Mouse (Mus musculus) CH12.LX (cell line): Measurements from ENCODE around the gene P4hb. TPM values are rescaled to one million over a fixed set of nuclear protein-coding genes. Genes with fewer than 3 reads are reported as not detected.

Experiments
- DNase-seq: peaks from one replicate; pipeline ENCODE4 v3.0.0-alpha.2; 2013; ENCODE audit errors: extremely low read depth
- H3K27ac ChIP-seq: 2 replicates; pipeline ENCODE4 v1.5.1; 2012; ENCODE audit warnings: low read depth, mild to moderate bottlenecking, control low read depth, moderate library complexity; ENCODE audit not compliant: insufficient read depth
- H3K27me3 ChIP-seq: replicated peaks from 2 replicates; pipeline ENCODE3; 2012; ENCODE audit warnings: inconsistent platforms
- H3K36me3 ChIP-seq, 2 experiments: replicated peaks in 1 of 2; 2 replicates each; pipeline versions ENCODE3 to v1.6.1; 2012; ENCODE audit warnings: inconsistent platforms in 1 of 2, low read length in 1 of 2, mild to moderate bottlenecking in 1 of 2, mixed read lengths in 1 of 2, moderate library complexity in 1 of 2; ENCODE audit not compliant: control insufficient read depth in 1 of 2, insufficient read depth in 1 of 2
- H3K4me1 ChIP-seq, 2 experiments: 2 replicates each; pipeline ENCODE4 v1.6.1; 2012; ENCODE audit warnings: inconsistent platforms in 1 of 2, moderate library complexity in 1 of 2; ENCODE audit not compliant: insufficient read depth in 2 of 2, control insufficient read depth in 1 of 2
- H3K4me2 ChIP-seq: 2 replicates; pipeline ENCODE4 v1.6.1; 2012; ENCODE audit warnings: low read depth, mild to moderate bottlenecking, control low read depth; ENCODE audit not compliant: poor library complexity, insufficient read depth, severe bottlenecking
- H3K4me3 ChIP-seq, 3 experiments: fragments of 150-350 bp in 1 of 3; sonication (generic) in 1 of 3; replicated peaks in 1 of 3; 2 replicates each; pipeline versions ENCODE3 to v1.5.1; 2011 to 2012; ENCODE audit warnings: low read depth in 2 of 3, low read length in 2 of 3, mild to moderate bottlenecking in 2 of 3, moderate library complexity in 2 of 3, control low read depth in 1 of 3, improper control_type of control experiment in 1 of 3, inconsistent platforms in 1 of 3, mixed read lengths in 1 of 3; ENCODE audit not compliant: poor library complexity in 1 of 3
- H3K79me2 ChIP-seq: replicated peaks from 2 replicates; pipeline ENCODE4 v1.6.1; 2012; ENCODE audit warnings: mild to moderate bottlenecking, moderate library complexity; ENCODE audit not compliant: control insufficient read depth, poor library complexity, insufficient read depth, severe bottlenecking; ENCODE audit errors: extremely low read depth
- H3K9ac ChIP-seq: 2 replicates; pipeline ENCODE4 v1.6.1; 2012; ENCODE audit warnings: low read depth, mild to moderate bottlenecking, control low read depth, moderate library complexity; ENCODE audit not compliant: insufficient read depth
- H3K9me3 ChIP-seq: replicated peaks from 2 replicates; pipeline ENCODE3; 2012; ENCODE audit warnings: low read length, inconsistent platforms, mixed read lengths
- BHLHE40 ChIP-seq: IDR thresholded peaks from 2 replicates; pipeline ENCODE4 v1.6.1; 2011; ENCODE audit warnings: mild to moderate bottlenecking, low read depth, low read length, improper control_type of control experiment
- CHD2 ChIP-seq: IDR thresholded peaks from 2 replicates; pipeline ENCODE4 v1.6.1; 2011; ENCODE audit warnings: low read length, improper control_type of control experiment
- CTCF ChIP-seq, 2 experiments: IDR thresholded peaks in 1 of 2; conservative IDR thresholded peaks in 1 of 2; 2 replicates each; pipeline ENCODE4 v1.5.1; 2011 to 2012; ENCODE audit warnings: low read depth in 2 of 2, low read length in 2 of 2, improper control_type of control experiment in 1 of 2, inconsistent platforms in 1 of 2, mild to moderate bottlenecking in 1 of 2, moderate library complexity in 1 of 2
- ELF1 ChIP-seq: IDR thresholded peaks from 2 replicates; pipeline ENCODE4 v1.6.1; 2014; ENCODE audit warnings: low read depth, mild to moderate bottlenecking, inconsistent platforms, low read length, improper control_type of control experiment
- EP300 ChIP-seq: IDR thresholded peaks from 2 replicates; pipeline ENCODE4 v1.6.1; 2011; ENCODE audit warnings: low read length, improper control_type of control experiment
- ETS1 ChIP-seq: conservative IDR thresholded peaks from 2 replicates; pipeline ENCODE4 v1.6.1; 2012; ENCODE audit warnings: low read depth, mild to moderate bottlenecking, inconsistent platforms, low read length, improper control_type of control experiment, moderate library complexity
- GABPA ChIP-seq: IDR thresholded peaks from 2 replicates; pipeline ENCODE4 v1.6.1; 2012; ENCODE audit warnings: low read depth, low read length, improper control_type of control experiment, inconsistent platforms; ENCODE audit not compliant: insufficient replicate concordance
- IRF4 ChIP-seq: IDR thresholded peaks from 2 replicates; pipeline ENCODE4 v1.6.1; 2014; ENCODE audit warnings: low read depth, mild to moderate bottlenecking, inconsistent platforms, low read length, improper control_type of control experiment
- JUN ChIP-seq: IDR thresholded peaks from 2 replicates; pipeline ENCODE4 v1.6.1; 2011; ENCODE audit warnings: low read depth, mild to moderate bottlenecking, low read length, improper control_type of control experiment, moderate library complexity; ENCODE audit not compliant: insufficient read depth
- JUND ChIP-seq: conservative IDR thresholded peaks from 2 replicates; pipeline ENCODE4 v1.6.1; 2011; ENCODE audit warnings: low read depth, low read length, improper control_type of control experiment
- KAT2A ChIP-seq: IDR thresholded peaks from 2 replicates; pipeline ENCODE4 v1.6.1; 2012; ENCODE audit warnings: low read length, improper control_type of control experiment, inconsistent platforms; ENCODE audit not compliant: insufficient replicate concordance
- MAX ChIP-seq: IDR thresholded peaks from 2 replicates; pipeline ENCODE4 v1.6.1; 2011; ENCODE audit warnings: low read length, improper control_type of control experiment
- MAZ ChIP-seq: IDR thresholded peaks from 2 replicates; pipeline ENCODE4 v1.6.1; 2012; ENCODE audit warnings: low read depth, mild to moderate bottlenecking, inconsistent platforms, low read length, improper control_type of control experiment, moderate library complexity
- MEF2A ChIP-seq: IDR thresholded peaks from 2 replicates; pipeline ENCODE4 v1.6.1; 2014; ENCODE audit warnings: low read depth, mild to moderate bottlenecking, inconsistent platforms, low read length, improper control_type of control experiment, borderline replicate concordance
- MXI1 ChIP-seq: IDR thresholded peaks from 2 replicates; pipeline ENCODE4 v1.6.1; 2011; ENCODE audit warnings: mild to moderate bottlenecking, low read depth, low read length, improper control_type of control experiment
- MYC ChIP-seq: IDR thresholded peaks from 2 replicates; pipeline ENCODE4 v1.6.1; 2011; ENCODE audit warnings: low read depth, mild to moderate bottlenecking, improper control_type of control experiment, low read length
- NELFE ChIP-seq: IDR thresholded peaks from 2 replicates; pipeline ENCODE4 v1.6.1; 2011; ENCODE audit warnings: low read depth, low read length, improper control_type of control experiment
- NRF1 ChIP-seq: IDR thresholded peaks from 2 replicates; pipeline ENCODE4 v1.6.1; 2014; ENCODE audit warnings: low read depth, mild to moderate bottlenecking, inconsistent platforms, low read length, improper control_type of control experiment, moderate library complexity
- POLR2A ChIP-seq: IDR thresholded peaks from 2 replicates; pipeline ENCODE4 v1.6.1; 2011; ENCODE audit warnings: low read depth, mild to moderate bottlenecking, improper control_type of control experiment, low read length
- RAD21 ChIP-seq: IDR thresholded peaks from 2 replicates; pipeline ENCODE4 v1.6.1; 2011; ENCODE audit warnings: low read depth, mild to moderate bottlenecking, low read length, improper control_type of control experiment, moderate library complexity
- RCOR1 ChIP-seq: conservative IDR thresholded peaks from 2 replicates; pipeline ENCODE4 v1.6.1; 2012; ENCODE audit warnings: low read depth, mild to moderate bottlenecking, inconsistent platforms, low read length, improper control_type of control experiment
- TBP ChIP-seq: conservative IDR thresholded peaks from 2 replicates; pipeline ENCODE4 v1.6.1; 2011; ENCODE audit warnings: low read depth, low read length, improper control_type of control experiment
- TCF12 ChIP-seq: IDR thresholded peaks from 2 replicates; pipeline ENCODE4 v1.6.1; 2014; ENCODE audit warnings: low read depth, mild to moderate bottlenecking, inconsistent platforms, low read length, improper control_type of control experiment
- UBTF ChIP-seq: IDR thresholded peaks from 2 replicates; pipeline ENCODE4 v1.6.1; 2012; ENCODE audit warnings: low read depth, mild to moderate bottlenecking, inconsistent platforms, low read length, improper control_type of control experiment, moderate library complexity
- USF1 ChIP-seq: IDR thresholded peaks from 2 replicates; pipeline ENCODE4 v1.6.1; 2014; ENCODE audit warnings: low read depth, mild to moderate bottlenecking, inconsistent platforms, low read length, improper control_type of control experiment
- ZC3H11A ChIP-seq: IDR thresholded peaks from 2 replicates; pipeline ENCODE4 v1.6.1; 2012; ENCODE audit warnings: low read depth, mild to moderate bottlenecking, inconsistent platforms, low read length, improper control_type of control experiment
- ZKSCAN1 ChIP-seq: IDR thresholded peaks from 2 replicates; pipeline ENCODE4 v1.6.1; 2012; ENCODE audit warnings: low read depth, inconsistent platforms, low read length, improper control_type of control experiment, borderline replicate concordance
- ZMIZ1 ChIP-seq: IDR thresholded peaks from 2 replicates; pipeline ENCODE4 v1.6.1; 2012; ENCODE audit warnings: low read depth, mild to moderate bottlenecking, inconsistent platforms, low read length, improper control_type of control experiment
- ZNF384 ChIP-seq: IDR thresholded peaks from 2 replicates; pipeline ENCODE4 v1.6.1; 2012; ENCODE audit warnings: low read depth, low read length, improper control_type of control experiment, inconsistent platforms
- dilution Hi-C: fragments of 300-500 bp; cut with MboI; formaldehyde crosslinking; loops from 2 replicates; pipeline ENCODE4 v1.14.3; 2020; ENCODE audit warnings: low sequenced_read_pairs; ENCODE audit not compliant: extremely low pct_unique_long_range_greater_than_20kb, extremely low pct_ligation_motif_present
- in situ Hi-C: fragments of 300-500 bp; cut with MboI; formaldehyde crosslinking; loops from 3 replicates; pipeline ENCODE4 v1.14.3; 2019; ENCODE audit warnings: low sequenced_read_pairs, low pct_ligation_motif_present, low pct_unique_long_range_greater_than_20kb, mixed read lengths
- polyA plus RNA-seq: library from polyadenylated mRNA; unstranded; fragments of >175 nt; gene quantifications from 2 replicates; pipeline ENCODE4 v1.2.1, GENCODE M21; 2012; ENCODE audit warnings: low read depth; ENCODE audit not compliant: insufficient read length
- total RNA-seq, 2 experiments: library from RNA; depleted of rRNA; stranded (reverse); fragments of 300-350 nt in 1 of 2; fragments of >200 nt in 1 of 2; gene quantifications; 2 replicates each; pipeline ENCODE4 v1.2.3; 2012 to 2014

P4hb gene
- total and polyA plus RNA-seq, 3 experiments, result 486 to 644 (median 531) TPM

DNA sequence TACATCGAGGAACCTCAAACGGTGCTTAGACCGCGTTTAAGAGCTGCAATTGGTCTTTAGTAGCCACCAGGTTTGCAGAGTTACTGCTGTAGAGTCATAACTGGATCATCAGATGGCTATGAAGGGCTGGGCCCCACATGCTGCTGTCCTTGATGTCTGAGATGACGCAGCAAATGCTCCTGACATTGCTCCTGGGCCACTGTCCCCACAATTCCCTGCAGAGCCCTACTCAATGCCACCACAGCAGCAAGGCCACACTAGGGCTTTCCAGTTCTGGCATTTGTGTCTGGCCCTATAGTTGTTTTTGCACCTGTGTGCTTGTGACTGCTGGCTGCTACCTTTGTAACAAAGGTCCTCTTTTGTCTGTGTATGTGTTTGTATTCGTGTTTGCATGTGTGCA lies 49.8 kb upstream of the P4hb start:
- Histone ChIP-seq H3K79me2 (peaks cover 19% of the 10 kb centered on the region), H3K27ac (no peak overlapping the region), H3K4me2 (no peak overlapping the region), H3K9ac (no peak overlapping the region), H3K36me3 (peaks cover 60 to 83% of the 10 kb centered on the region in 2 experiments), H3K4me1 (peaks cover 20 to 51% of the 10 kb centered on the region in 2 experiments), H3K9me3 (no peaks in the 10 kb centered on the region), H3K27me3 (no peaks in the 10 kb centered on the region), H3K4me3 (no peak overlapping the region)
- TF ChIP-seq JUN (no peak), MAX (no peak), ELF1 (no peak), NRF1 (no peak)
- no peak for DNase-seq
- dilution Hi-C loops (no loop called here), in situ Hi-C loops (loop anchor here (10.0 kb wide), 1 partner anchor 62 kb away; no protein-coding TSS in a partner anchor)

DNA sequence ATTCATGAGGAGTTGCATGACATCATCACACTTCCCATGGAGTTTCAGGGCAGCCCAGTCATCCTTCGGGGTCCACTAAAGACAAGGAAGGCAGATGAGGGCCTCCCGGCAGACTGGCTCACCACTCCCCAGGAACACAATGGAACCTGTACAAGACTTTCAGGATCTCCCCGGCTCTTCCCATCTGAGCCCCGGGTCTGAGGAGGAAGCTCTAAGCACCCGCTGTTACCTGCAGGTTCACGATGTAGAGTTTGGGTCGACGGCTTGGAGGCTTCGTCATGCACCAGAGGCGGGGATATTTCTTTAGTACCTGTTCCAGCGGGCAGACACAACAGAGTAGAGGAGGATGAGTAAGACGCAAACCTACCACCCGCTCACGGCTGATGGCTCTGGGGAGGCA lies 47.1 kb upstream of the P4hb start:
- no peak overlapping the region for H3K4me3 ChIP-seq
- peaks cover 9 to 44% of the 10 kb centered on the region in 2 experiments for H3K4me1 ChIP-seq

DNA sequence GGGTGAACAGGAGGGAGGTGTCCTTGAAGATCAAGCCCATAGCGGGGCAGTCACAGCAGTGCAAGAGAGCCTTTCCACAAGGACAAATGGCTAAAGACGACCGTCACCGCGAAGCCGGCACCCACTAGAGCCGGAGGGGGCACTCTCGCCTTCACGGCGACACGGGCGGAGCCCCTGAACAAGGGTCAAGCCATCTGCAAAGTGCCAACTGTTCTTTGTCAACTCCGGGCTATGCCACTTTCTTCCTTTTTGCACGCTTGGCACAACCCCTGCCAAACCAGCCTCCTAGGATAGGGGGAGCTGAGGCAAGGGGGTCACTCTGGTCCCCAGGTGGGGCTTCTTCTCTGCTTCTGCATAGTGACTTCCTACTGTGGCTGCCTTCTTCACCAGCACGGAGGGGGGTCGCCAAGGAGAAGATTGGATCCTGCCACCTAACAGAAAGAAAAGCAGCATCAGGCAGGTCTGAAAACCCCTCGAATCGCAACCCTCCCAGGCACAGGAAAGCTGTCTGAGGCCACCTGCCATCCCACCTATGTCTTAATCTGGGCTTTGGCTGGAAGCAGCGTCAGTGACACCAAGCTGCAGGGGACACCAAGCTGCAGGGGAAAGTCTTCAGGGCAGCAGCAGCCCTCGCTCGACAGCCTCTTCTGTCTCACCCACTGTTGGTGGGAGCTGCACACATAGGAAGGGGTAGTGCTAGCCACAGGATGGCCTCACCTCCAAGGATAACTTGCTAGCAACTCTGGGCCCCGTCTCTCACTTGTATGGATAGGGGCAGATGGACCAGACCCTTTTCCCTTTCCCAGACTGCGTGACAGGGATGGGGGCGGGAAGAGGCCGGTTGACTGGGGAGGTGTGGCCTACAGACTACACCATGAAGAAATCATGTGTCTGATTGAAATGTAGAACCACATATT lies 45.8 kb upstream of the P4hb start:
- no peaks in the 10 kb centered on the region for H3K27me3 ChIP-seq
- dilution Hi-C loops (no loop called here), in situ Hi-C loops (no loop called here)
- peaks cover 60 to 80% of the 10 kb centered on the region in 2 experiments for H3K36me3 ChIP-seq
- no peak overlapping the region for H3K4me2 ChIP-seq
- H3K9me3 ChIP-seq, result no peaks in the 10 kb centered on the region
- H3K27ac ChIP-seq, result no peak overlapping the region
- H3K9ac ChIP-seq, result no peak overlapping the region
- peaks cover 34% of the 10 kb centered on the region for H3K79me2 ChIP-seq
- H3K4me3 ChIP-seq, result no peak overlapping the region
- H3K4me1 ChIP-seq, result peaks cover 8 to 48% of the 10 kb centered on the region in 2 experiments
- DNase-seq, result no peak
- no peak for TF ChIP-seq TBP
- TF ChIP-seq MXI1, result no peak
- TF ChIP-seq CHD2, result no peak
- TF ChIP-seq TCF12, result no peak
- TF ChIP-seq RAD21, result no peak
- no peak for TF ChIP-seq JUND
- TF ChIP-seq MEF2A, result no peak
- no peak for TF ChIP-seq ETS1
- TF ChIP-seq POLR2A, result no peak
- no peak for TF ChIP-seq ELF1
- TF ChIP-seq EP300, result no peak
- TF ChIP-seq JUN, result no peak
- TF ChIP-seq IRF4, result no peak
- no peak for TF ChIP-seq KAT2A
- TF ChIP-seq ZMIZ1, result no peak

More for the DNA sequence above, 47.1 kb upstream of the P4hb start:
- Histone ChIP-seq H3K4me2 (no peak overlapping the region), H3K9ac (no peak overlapping the region), H3K9me3 (no peaks in the 10 kb centered on the region)
- dilution Hi-C loops, result no loop called here
- no peak for TF ChIP-seq CTCF (conservative IDR thresholded peaks at IDR 0.05 in 1 of 2, IDR thresholded peaks at IDR 0.05 in 1 of 2; ENCODE audit: low read depth in 2 of 2, low read length in 2 of 2)
- no peak for TF ChIP-seq JUND
- no peak for TF ChIP-seq NELFE
- TF ChIP-seq JUN, result no peak
- no peak for TF ChIP-seq EP300
- no peak for TF ChIP-seq GABPA
- no peak for TF ChIP-seq RAD21
- no peak for TF ChIP-seq POLR2A
- TF ChIP-seq UBTF, result no peak
- TF ChIP-seq USF1, result no peak
- no peak for TF ChIP-seq MYC
- no peak for TF ChIP-seq ZKSCAN1
- no peak for TF ChIP-seq MAZ
- no peak for TF ChIP-seq ZC3H11A
- TF ChIP-seq RCOR1, result no peak
- TF ChIP-seq ZNF384, result no peak
- TF ChIP-seq BHLHE40, result no peak
- TF ChIP-seq, all 38 proteins: peak for 0
- Histone ChIP-seq H3K27ac (no peak overlapping the region), H3K79me2 (peaks cover 41% of the 10 kb centered on the region), H3K27me3 (no peaks in the 10 kb centered on the region), H3K36me3 (peaks cover 52 to 70% of the 10 kb centered on the region in 2 experiments)
- no peak for DNase-seq
- in situ Hi-C loops, result loop anchor here (10.0 kb wide), 1 partner anchor 65 kb away; no protein-coding TSS in a partner anchor
